Mouse (Mus musculus) hindbrain, embryonic 11.5 days (tissue): ENCODE results near the gene Arhgap30. TPM values are rescaled to one million over a fixed set of nuclear protein-coding genes. Genes with fewer than 3 reads are reported as not detected.

Experiments
- ATAC-seq: fragments of 200-750 bp; cut with Nextera tagmentation; 2 replicates; pipeline ENCODE4 v1.8.0; 2017; ENCODE audit warnings: mild to moderate bottlenecking, moderate TSS enrichment, moderate library complexity; ENCODE audit not compliant: low FRiP score
- DNase-seq: peaks from one replicate; pipeline ENCODE4 v3.0.0-alpha.2; 2015; ENCODE audit warnings: low spot score
- H3K27ac ChIP-seq: fragments of 300-500 bp; sonication (generic); 2 replicates; pipeline ENCODE4 v1.5.1; 2014; ENCODE audit warnings: mild to moderate bottlenecking, low read depth, low read length
- H3K27me3 ChIP-seq: fragments of 300-500 bp; sonication (generic); 2 replicates; pipeline ENCODE4 v1.6.1; 2014; ENCODE audit warnings: mild to moderate bottlenecking, low read length, moderate library complexity, mixed read lengths; ENCODE audit not compliant: control insufficient read depth, insufficient read depth
- H3K36me3 ChIP-seq: fragments of 300-500 bp; sonication (generic); 2 replicates; pipeline ENCODE4 v1.6.1; 2014; ENCODE audit warnings: mild to moderate bottlenecking, low read length, moderate library complexity, mixed read lengths; ENCODE audit not compliant: control insufficient read depth, insufficient read depth
- H3K4me1 ChIP-seq: fragments of 300-500 bp; sonication (generic); replicated peaks from 2 replicates; pipeline ENCODE4 v1.6.1; 2014; ENCODE audit warnings: low read length, mixed read lengths; ENCODE audit not compliant: control insufficient read depth, insufficient read depth
- H3K4me2 ChIP-seq: fragments of 300-500 bp; sonication (generic); replicated peaks from 2 replicates; pipeline ENCODE4 v1.6.1; 2014; ENCODE audit warnings: mild to moderate bottlenecking, low read depth, low read length
- H3K4me3 ChIP-seq: fragments of 300-500 bp; sonication (generic); 2 replicates; pipeline ENCODE4 v1.5.1; 2014; ENCODE audit warnings: low read depth, low read length
- H3K9ac ChIP-seq: fragments of 300-500 bp; sonication (generic); 2 replicates; pipeline ENCODE4 v1.6.1; 2014; ENCODE audit warnings: low read depth, low read length
- H3K9me3 ChIP-seq: fragments of 300-500 bp; sonication (generic); 2 replicates; pipeline ENCODE4 v1.6.1; 2016; ENCODE audit warnings: low read length; ENCODE audit not compliant: control insufficient read depth
- WGBS: fragments of 180-500 bp; shearing (Covaris S2); extraction: QIAGEN DNeasy Blood & Tissue Kit; methylation state at CpG from one replicate; pipeline ENCODE4 v1.1.7; 2014; 5-methylcytosine and 5-hydroxymethylcytosine counted together
- polyA plus RNA-seq: library from polyadenylated mRNA; unstranded; fragments of >200 nt; fragmentation: Nextera tagmentation; extraction: Ambion mirVana; gene quantifications from 2 replicates; pipeline ENCODE4 v1.2.1, GENCODE M21; 2014

The Arhgap30 gene
- polyA plus RNA-seq, 1 experiment from 2014 or later = 0.99 TPM

GRCm38 (mm10) chr1:171454926-171455325, 66.2 kb downstream of the Arhgap30 start:
- H3K4me1 ChIP-seq = no peaks in the 10 kb centered on the region
- no peaks in the 10 kb centered on the region for H3K27me3 ChIP-seq
- no peaks in the 10 kb centered on the region for H3K9me3 ChIP-seq
- ATAC-seq = no peak
- WGBS = 85% methylated on average over 6 of the region's 6 CpGs
- no peak overlapping the region for H3K4me3 ChIP-seq
- no peak overlapping the region for H3K4me2 ChIP-seq
- H3K27ac ChIP-seq = no peak overlapping the region
- no peak for DNase-seq
- H3K36me3 ChIP-seq = no peaks in the 10 kb centered on the region
- H3K9ac ChIP-seq = no peak overlapping the region

- no peaks in the 10 kb centered on the region for H3K4me1 ChIP-seq
- DNase-seq (no peak), ATAC-seq (no peak)
- H3K9me3 ChIP-seq = no peaks in the 10 kb centered on the region
- H3K4me2 ChIP-seq = no peak overlapping the region
- 97% methylated on average over 1 of the region's 1 CpGs for WGBS
- H3K27me3 ChIP-seq = no peaks in the 10 kb centered on the region
- H3K27ac ChIP-seq = no peak overlapping the region
- no peak overlapping the region for H3K4me3 ChIP-seq
- H3K36me3 ChIP-seq = no peaks in the 10 kb centered on the region
- H3K9ac ChIP-seq = no peak overlapping the region
Measured at GRCm38 (mm10) chr1:171457568-171457967, 68.8 kb downstream of the Arhgap30 start.

GRCm38 (mm10) chr1:171459791-171460190, 71.0 kb downstream of the Arhgap30 start:
- no peak for DNase-seq
- H3K4me3 ChIP-seq = no peak overlapping the region
- H3K4me1 ChIP-seq = no peaks in the 10 kb centered on the region
- no peaks in the 10 kb centered on the region for H3K27me3 ChIP-seq
- no peak for ATAC-seq
- WGBS = 52% methylated on average over 5 of the region's 5 CpGs
- H3K27ac ChIP-seq = no peak overlapping the region
- H3K36me3 ChIP-seq = no peaks in the 10 kb centered on the region
- no peak overlapping the region for H3K4me2 ChIP-seq
- no peaks in the 10 kb centered on the region for H3K9me3 ChIP-seq
- no peak overlapping the region for H3K9ac ChIP-seq

Other genes starting within 250 kb of the Arhgap30 start
- 259 and 284 TPM in 2 replicates for gene Sdhc, start 238.4 kb upstream of the Arhgap30 start, polyA plus RNA-seq
- 0.99 and 1.5 TPM in 2 replicates for gene Mpz, start 238.2 kb upstream of the Arhgap30 start, polyA plus RNA-seq
- 31.4 and 33.4 TPM in 2 replicates for gene Pcp4l1, start 192.7 kb upstream of the Arhgap30 start, polyA plus RNA-seq
- 0.17 and 0.25 TPM in 2 replicates for gene Nr1i3, start 175.0 kb upstream of the Arhgap30 start, polyA plus RNA-seq
- gene Tomm40l, start 166.4 kb upstream of the Arhgap30 start, polyA plus RNA-seq = 23.5 and 28.8 TPM in 2 replicates
- 3.1 and 5.0 TPM in 2 replicates for gene Apoa2, start 163.9 kb upstream of the Arhgap30 start, polyA plus RNA-seq
- 22.1 and 26.1 TPM in 2 replicates for gene Fcer1g, start 154.6 kb upstream of the Arhgap30 start, polyA plus RNA-seq
- gene Adamts4, start 138.5 kb upstream of the Arhgap30 start, polyA plus RNA-seq = 4.6 and 5.4 TPM in 2 replicates
- gene Ndufs2, start 137.6 kb upstream of the Arhgap30 start, polyA plus RNA-seq = 259 and 263 TPM in 2 replicates
- gene B4galt3, start 118.6 kb upstream of the Arhgap30 start, polyA plus RNA-seq = 59.1 and 66.3 TPM in 2 replicates
- 48.1 and 51.8 TPM in 2 replicates for gene Ppox, start 107.8 kb upstream of the Arhgap30 start, polyA plus RNA-seq
- gene Usp21, start 101.0 kb upstream of the Arhgap30 start, polyA plus RNA-seq = 82.8 and 85.4 TPM in 2 replicates
- 108 and 114 TPM in 2 replicates for gene Ufc1, start 93.9 kb upstream of the Arhgap30 start, polyA plus RNA-seq
- 46.6 and 49.5 TPM in 2 replicates for gene Dedd, start 59.8 kb upstream of the Arhgap30 start, polyA plus RNA-seq
- gene Nit1, start 43.3 kb upstream of the Arhgap30 start, polyA plus RNA-seq = 30.7 and 35.3 TPM in 2 replicates
- gene Pfdn2, start 43.3 kb upstream of the Arhgap30 start, polyA plus RNA-seq = 68.3 and 68.4 TPM in 2 replicates
- gene Klhdc9, start 28.2 kb upstream of the Arhgap30 start, polyA plus RNA-seq = 1.3 and 2.0 TPM in 2 replicates
- gene Nectin4, start 18.9 kb upstream of the Arhgap30 start, polyA plus RNA-seq = 0.66 and 0.96 TPM in 2 replicates
- gene Usf1, start 22.4 kb downstream of the Arhgap30 start, polyA plus RNA-seq = 122 and 143 TPM in 2 replicates
- gene Tstd1, start 29.9 kb downstream of the Arhgap30 start, polyA plus RNA-seq = 3.3 and 4.3 TPM in 2 replicates
- 16.9 and 20.1 TPM in 2 replicates for gene F11r, start 48.6 kb downstream of the Arhgap30 start, polyA plus RNA-seq
- gene Alyref2, start 114.5 kb downstream of the Arhgap30 start, polyA plus RNA-seq = 15.4 and 17.5 TPM in 2 replicates
- gene Itln1, start 146.3 kb downstream of the Arhgap30 start, polyA plus RNA-seq = not detected in 2 replicates
- not detected in 2 replicates for gene Cd244a, start 170.2 kb downstream of the Arhgap30 start, polyA plus RNA-seq
- gene Ly9, start 218.5 kb downstream of the Arhgap30 start, polyA plus RNA-seq = not detected in 2 replicates